Mouse (Mus musculus) testis, adult 2 months (tissue): ENCODE results near the gene Atp1a1.
A peak's percentile ranks its signal among the peaks of the same experiment; 100 is the strongest.

ENCODE experiments used
- CTCF ChIP-seq: fragments of 200-500 bp; IDR thresholded peaks from 2 replicates; pipeline ENCODE4 v1.5.1; 2012; ENCODE audit warnings: low read depth, mild to moderate bottlenecking, inconsistent platforms, low read length, moderate library complexity; ENCODE audit not compliant: control insufficient read depth, insufficient read depth, insufficient replicate concordance
- POLR2A ChIP-seq: fragments of 200-500 bp; IDR thresholded peaks from 2 replicates; pipeline ENCODE4 v1.6.1; 2012; ENCODE audit warnings: low read depth, mild to moderate bottlenecking, inconsistent platforms, low read length, moderate library complexity; ENCODE audit not compliant: control insufficient read depth

DNA sequence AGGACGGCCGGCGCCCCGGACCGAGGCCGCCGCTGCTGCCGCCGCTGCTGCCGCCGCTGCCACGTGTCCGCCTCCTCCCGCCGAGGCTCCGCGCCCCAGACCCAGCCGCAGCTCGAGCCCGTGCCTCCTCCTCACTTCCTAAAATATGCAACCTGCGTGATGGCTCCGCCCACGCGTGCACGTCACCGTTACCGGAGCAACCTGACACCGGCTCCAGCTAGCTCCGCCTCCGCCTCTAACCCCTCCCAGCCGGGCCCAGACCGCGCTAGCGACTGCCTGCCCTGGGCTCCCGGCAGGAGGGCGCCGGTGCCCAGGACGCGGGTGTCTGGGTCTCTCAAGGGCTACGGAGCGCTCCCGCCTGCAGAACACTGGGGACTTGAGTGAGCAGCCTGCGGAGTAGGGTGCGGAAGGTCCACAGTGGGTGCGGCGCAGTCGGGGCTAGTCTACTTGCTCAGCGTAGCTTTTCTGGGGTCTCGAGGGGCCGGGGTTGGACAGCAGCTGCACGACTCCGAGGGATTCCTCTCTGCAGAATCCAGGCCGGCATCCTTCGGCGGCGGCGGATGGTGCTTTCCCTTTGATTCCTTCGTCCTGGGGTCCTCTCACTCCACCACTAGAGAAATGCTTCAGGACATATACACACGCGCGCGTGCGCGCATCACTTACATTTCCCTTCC lies at the start of gene Atp1a1:
- TF ChIP-seq CTCF, result no peak
- peak; percentile 94 for TF ChIP-seq POLR2A
